Mouse (Mus musculus) ZHBTc4 (cell line): ENCODE measurements around the gene Cby1.

Experiments
- DNase-seq: peaks from one replicate; pipeline ENCODE4 v3.0.0-alpha.2; 2011; ENCODE audit warnings: low read depth, low spot score

The Cby1 gene

GRCm38 (mm10) chr15:79706603-79707214 is 47.7 kb downstream of the Cby1 start:
- no peak for DNase-seq

GRCm38 (mm10) chr15:79708229-79708822 is 49.3 kb downstream of the Cby1 start:
- DNase-seq: peak; percentile 35

GRCm38 (mm10) chr15:79715646-79716045 is 56.6 kb downstream of the Cby1 start:
- DNase-seq: no peak

DNA sequence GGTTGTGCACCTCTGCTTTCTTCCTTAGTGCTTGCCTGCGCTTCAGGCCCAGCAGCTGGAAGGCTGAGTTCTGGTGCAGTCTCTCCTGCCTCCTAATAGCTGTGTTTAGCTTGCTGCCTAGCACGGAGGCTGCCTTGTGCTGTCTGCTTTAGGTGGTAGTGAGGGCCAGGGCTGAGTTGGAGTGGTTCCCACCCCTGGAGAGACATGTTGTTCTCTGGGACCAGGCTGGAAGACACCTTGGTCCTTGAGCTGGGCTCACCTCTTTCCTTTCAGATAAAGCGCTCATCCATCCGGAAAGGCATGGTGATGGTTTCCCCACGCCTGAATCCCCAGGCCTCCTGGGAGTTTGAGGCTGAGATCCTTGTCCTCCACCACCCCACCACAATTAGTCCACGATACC is 57.7 kb downstream of the Cby1 start:
- no peak for DNase-seq
